Mouse (Mus musculus): ENCODE measurements around the gene Ripor3.

DNA sequence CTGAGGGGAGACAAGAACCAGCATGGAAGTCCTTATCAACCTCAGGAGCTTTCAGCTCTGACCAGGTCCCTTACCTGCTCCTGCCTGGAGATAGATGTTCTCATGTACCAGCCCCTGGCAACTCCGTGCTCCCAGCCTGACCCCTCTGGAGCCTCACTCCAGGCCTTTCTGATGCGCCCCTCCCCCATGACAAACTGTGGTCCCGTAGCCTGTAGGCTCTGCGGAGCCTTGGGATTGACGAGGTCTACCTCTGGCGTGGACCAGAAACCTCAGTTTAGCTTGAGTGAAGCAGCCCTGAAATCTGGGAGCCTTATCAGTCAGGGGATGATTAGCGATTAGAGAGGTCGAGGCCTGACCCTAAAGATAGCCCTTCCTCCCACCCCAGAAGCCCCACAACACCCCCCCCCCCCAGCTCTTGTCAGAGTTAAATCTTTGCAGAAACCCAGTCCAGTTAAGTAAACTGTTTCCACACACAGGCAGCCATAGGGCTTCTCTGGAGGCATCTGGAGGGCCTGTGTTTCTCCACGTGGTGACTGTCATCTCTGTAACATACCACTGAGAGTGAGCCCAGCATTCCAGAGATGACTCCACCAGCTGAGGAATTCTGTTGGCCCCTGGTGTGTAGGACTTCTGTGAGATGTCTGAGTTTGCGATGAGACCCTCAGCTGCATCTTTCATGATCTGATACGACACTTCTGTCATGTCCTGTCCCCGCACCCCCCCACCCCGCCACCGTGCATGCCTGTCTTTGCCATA is 45.7 kb upstream of the Ripor3 start:
- no peak for TF ChIP-seq POLR2A (IDR thresholded peaks at IDR 0.05; ENCODE audit: low read depth, low read length)
- no peak for TF ChIP-seq CTCF (IDR thresholded peaks at IDR 0.05; ENCODE audit: borderline replicate concordance, insufficient read depth, low read length)
